Mouse (Mus musculus) left cerebral cortex, postnatal 25 days (tissue): ENCODE results near the gene Pear1. TPM values are rescaled to one million over a fixed set of nuclear protein-coding genes. Genes with fewer than 3 reads are reported as not detected.

ENCODE experiments used
- DNase-seq, 2 experiments: peaks; one replicate each; pipeline ENCODE4 v3.0.0; 2022; ENCODE audit warnings: low spot score in 2 of 2, mixed read lengths in 1 of 2
- intact Hi-C: fragments of 180-260 bp; cut with DNase I; formaldehyde crosslinking; loops from one replicate; pipeline ENCODE4 v1.15.1; 2025
- total RNA-seq, 2 experiments: library from RNA; stranded (reverse); gene quantifications; 2 replicates each; pipeline ENCODE4 v1.2.3; 2021

The Pear1 gene
- total RNA-seq, 2 experiments from 2014 or later = 7.4 to 10.0 TPM

GRCm38 (mm10) chr3:87743927-87744326, 80.2 kb downstream of the Pear1 start:
- no peak for DNase-seq
- intact Hi-C loops = no loop called here

GRCm38 (mm10) chr3:87742735-87743134, 81.4 kb downstream of the Pear1 start:
- intact Hi-C loops = no loop called here
- DNase-seq = no peak

GRCm38 (mm10) chr3:87742013-87742412, 82.1 kb downstream of the Pear1 start:
- DNase-seq = no peak
- intact Hi-C loops = no loop called here

- no peak for DNase-seq
- intact Hi-C loops = no loop called here
These were observed 85.2 kb downstream of the Pear1 start for GRCm38 (mm10) chr3:87738906-87739305.

GRCm38 (mm10) chr3:87735335-87735734, 88.8 kb downstream of the Pear1 start:
- DNase-seq = no peak
- intact Hi-C loops = no loop called here

GRCm38 (mm10) chr3:87733984-87734761, 89.9 kb downstream of the Pear1 start:
- intact Hi-C loops = no loop called here
- no peak for DNase-seq

GRCm38 (mm10) chr3:87733098-87733497, 91.0 kb downstream of the Pear1 start:
- intact Hi-C loops = no loop called here
- no peak for DNase-seq

GRCm38 (mm10) chr3:87728696-87729095, 95.4 kb downstream of the Pear1 start:
- intact Hi-C loops = no loop called here
- DNase-seq = no peak

- DNase-seq = no peak
- intact Hi-C loops = no loop called here
These were observed 97.9 kb downstream of the Pear1 start for GRCm38 (mm10) chr3:87726191-87726590.

- DNase-seq = no peak
- intact Hi-C loops = no loop called here
These were observed 98.5 kb downstream of the Pear1 start for GRCm38 (mm10) chr3:87725396-87726160.

GRCm38 (mm10) chr3:87724556-87724955, 99.5 kb downstream of the Pear1 start:
- DNase-seq = no peak
- intact Hi-C loops = no loop called here

GRCm38 (mm10) chr3:87718525-87718924, 105.6 kb downstream of the Pear1 start:
- intact Hi-C loops = no loop called here
- DNase-seq = no peak

Other genes starting within 250 kb of the Pear1 start
- gene Arhgef11, start 206.7 kb downstream of the Pear1 start, total RNA-seq = 10 to 100 TPM; 54.1 to 55.0 TPM
- under 1 TPM; 0.23 to 0.69 TPM for gene Lrrc71, start 75.7 kb downstream of the Pear1 start, total RNA-seq
- gene Ntrk1, start 29.1 kb downstream of the Pear1 start, total RNA-seq = 1 to 10 TPM in 1 of 2 experiments, under 1 TPM in 1; 0.21 to 1.7 TPM
- gene Insrr, start 27.4 kb downstream of the Pear1 start, total RNA-seq = under 1 TPM; 0.60 to 0.73 TPM
- gene Sh2d2a, start 22.4 kb upstream of the Pear1 start, total RNA-seq = not detected
- gene Prcc, start 61.3 kb upstream of the Pear1 start, total RNA-seq = 10 to 100 TPM; 63.3 to 67.0 TPM
- gene Hdgf, start 82.0 kb upstream of the Pear1 start, total RNA-seq = 100 to 1,000 TPM; 138 to 146 TPM
- gene Mrpl24, start 95.2 kb upstream of the Pear1 start, total RNA-seq = 10 to 100 TPM; 51.4 to 57.7 TPM
- gene Isg20l2, start 106.0 kb upstream of the Pear1 start, total RNA-seq = 10 to 100 TPM; 12.8 to 16.0 TPM
- gene Rrnad1, start 106.4 kb upstream of the Pear1 start, total RNA-seq = 10 to 100 TPM; 19.5 to 21.8 TPM
- gene Crabp2, start 124.4 kb upstream of the Pear1 start, total RNA-seq = 1 to 10 TPM; 3.9 to 5.7 TPM
- gene Nes, start 146.8 kb upstream of the Pear1 start, total RNA-seq = 1 to 10 TPM; 5.2 to 6.2 TPM
- 100 to 1,000 TPM; 257 to 284 TPM for gene Bcan, start 175.9 kb upstream of the Pear1 start, total RNA-seq
- 1 to 10 TPM; 7.4 to 9.6 TPM for gene Hapln2, start 203.3 kb upstream of the Pear1 start, total RNA-seq
- 10 to 100 TPM; 13.1 to 13.8 TPM for gene Gpatch4, start 218.8 kb upstream of the Pear1 start, total RNA-seq
- 10 to 100 TPM; 66.6 to 74.9 TPM for gene Naxe, start 234.2 kb upstream of the Pear1 start, total RNA-seq